ENCODE assay signal across 8 mouse cellular contexts in the genomic region with DNA sequence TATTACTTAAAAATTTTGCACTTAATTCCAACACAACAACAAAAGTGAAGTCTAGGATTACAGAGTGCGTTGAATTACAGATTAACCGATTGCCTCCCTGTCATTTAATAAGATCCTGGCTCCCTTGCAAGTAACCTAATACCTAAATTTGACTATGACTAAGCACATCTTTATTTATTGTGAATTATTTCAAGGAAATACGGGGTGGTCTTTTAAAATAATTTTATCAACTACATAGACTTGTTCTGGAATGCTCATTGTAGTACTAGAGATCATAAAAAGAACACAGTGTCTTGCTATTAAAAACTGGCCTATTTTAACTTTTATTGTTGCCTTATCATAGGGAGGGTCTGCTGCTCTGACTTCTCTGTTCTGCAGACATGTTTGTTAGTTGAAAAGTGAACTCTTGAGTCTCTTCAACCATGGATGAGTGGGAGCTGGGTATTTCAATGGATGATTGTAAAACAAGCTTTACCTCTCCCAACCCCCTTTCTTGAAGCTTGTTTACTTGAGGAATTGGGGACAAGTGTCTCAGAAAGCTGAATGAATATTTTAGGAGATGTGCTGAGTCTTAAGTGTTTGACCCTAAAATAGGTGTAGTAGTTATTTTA. TPM values are rescaled to one million over a fixed set of nuclear protein-coding genes. Genes with fewer than 3 reads are reported as not detected.
DNase-seq lines count a peak whose midpoint lies in the region; ATAC-seq lines count a peak whose summit lies in the region.
"Had no signal": no experiment of that assay in that cellular context is flagged by ENCODE, and none has a peak within 500 bp of the region (broad histone marks: within the 10 kb centered on the region; RNA-seq: fewer than 3 reads in every experiment).

No protein-coding gene starts in this region.

- no peak for ATAC-seq in lung, embryonic 16.5 days (ENCODE audit: low read depth)
- no peak for ATAC-seq in limb, embryonic 13.5 days (ENCODE audit: low FRiP score, low read depth)
- no peak for ATAC-seq in stomach, embryonic 16.5 days (ENCODE audit: insufficient read depth, low FRiP score)

- peak overlapping the region; percentile 95 for H3K4me3 ChIP-seq in lung, embryonic 16.5 days (ENCODE audit: low read length)
- peak overlapping the region; percentile 99 for H3K4me3 ChIP-seq in forebrain, embryonic 10.5 days
- peak overlapping the region; percentile 99 for H3K4me3 ChIP-seq in limb, embryonic 13.5 days
- peak overlapping the region; percentile 94 for H3K4me3 ChIP-seq in stomach, embryonic 16.5 days (replicated peaks; ENCODE audit: low read length)

- 27% methylated on average over 3 of the region's 3 CpGs for WGBS in lung, embryonic 16.5 days
- 43% methylated on average over 3 of the region's 3 CpGs for WGBS in forebrain, embryonic 10.5 days
- WGBS in limb, embryonic 13.5 days, result 23% methylated on average over 3 of the region's 3 CpGs
- WGBS in stomach, embryonic 16.5 days, result 15% methylated on average over 3 of the region's 3 CpGs

- H3K27me3 ChIP-seq in lung, embryonic 16.5 days (ENCODE audit: control insufficient read depth, insufficient read depth, low read depth, low read length), result no peaks in the 10 kb centered on the region
- H3K27me3 ChIP-seq in forebrain, embryonic 10.5 days (ENCODE audit: poor library complexity, severe bottlenecking), result no peaks in the 10 kb centered on the region
- H3K27me3 ChIP-seq in limb, embryonic 13.5 days, result no peaks in the 10 kb centered on the region
- no peaks in the 10 kb centered on the region for H3K27me3 ChIP-seq in stomach, embryonic 16.5 days (ENCODE audit: control insufficient read depth, insufficient read depth, low read length)

- no peaks in the 10 kb centered on the region for H3K9me3 ChIP-seq in lung, embryonic 16.5 days (ENCODE audit: control insufficient read depth, low read length)
- H3K9me3 ChIP-seq in forebrain, embryonic 10.5 days, result no peaks in the 10 kb centered on the region
- H3K9me3 ChIP-seq in limb, embryonic 13.5 days, result no peaks in the 10 kb centered on the region
- no peaks in the 10 kb centered on the region for H3K9me3 ChIP-seq in stomach, embryonic 16.5 days (replicated peaks; ENCODE audit: control insufficient read depth, low read length)

- H3K4me2 ChIP-seq in lung, embryonic 16.5 days (ENCODE audit: low read depth, low read length), result peak overlapping the region; percentile 76
- H3K4me2 ChIP-seq in limb, embryonic 13.5 days (replicated peaks), result peak overlapping the region; percentile 82
- peak overlapping the region; percentile 88 for H3K4me2 ChIP-seq in stomach, embryonic 16.5 days (ENCODE audit: low read depth, low read length)

- H3K4me1 ChIP-seq in lung, embryonic 16.5 days (replicated peaks; ENCODE audit: control insufficient read depth, insufficient read depth, low read length), result peaks cover 18% of the 10 kb centered on the region
- H3K4me1 ChIP-seq in forebrain, embryonic 10.5 days, result peaks cover 22% of the 10 kb centered on the region
- peaks cover 23% of the 10 kb centered on the region for H3K4me1 ChIP-seq in limb, embryonic 13.5 days
- peaks cover 15% of the 10 kb centered on the region for H3K4me1 ChIP-seq in stomach, embryonic 16.5 days (ENCODE audit: control insufficient read depth, insufficient read depth, low read length)

- no peak overlapping the region for H3K27ac ChIP-seq in lung, embryonic 16.5 days (ENCODE audit: low read length)
- H3K27ac ChIP-seq in forebrain, embryonic 10.5 days, result no peak overlapping the region
- H3K27ac ChIP-seq in limb, embryonic 13.5 days, result no peak overlapping the region
- no peak overlapping the region for H3K27ac ChIP-seq in stomach, embryonic 16.5 days (ENCODE audit: low read length)

- H3K36me3 ChIP-seq in lung, embryonic 16.5 days (ENCODE audit: control insufficient read depth, insufficient read depth, low read length), result peaks cover 9% of the 10 kb centered on the region
- peaks cover 38% of the 10 kb centered on the region for H3K36me3 ChIP-seq in forebrain, embryonic 10.5 days (replicated peaks)
- H3K36me3 ChIP-seq in limb, embryonic 13.5 days, result peaks cover 22% of the 10 kb centered on the region
- peaks cover 7% of the 10 kb centered on the region; the same call in 1 of the 2 replicates for H3K36me3 ChIP-seq in stomach, embryonic 16.5 days (ENCODE audit: control insufficient read depth, insufficient read depth, low read length)

- peak overlapping the region; percentile 99; the same call in 1 of the 2 replicates for H3K9ac ChIP-seq in lung, embryonic 16.5 days (ENCODE audit: low read length)
- peak overlapping the region; percentile 99 for H3K9ac ChIP-seq in limb, embryonic 13.5 days
- H3K9ac ChIP-seq in stomach, embryonic 16.5 days (ENCODE audit: low read length), result peak overlapping the region; percentile 14; the same call in 1 of the 2 replicates

- no peak for DNase-seq in lung, postnatal 25 days (ENCODE audit: low spot score)
- DNase-seq in forebrain, embryonic 10.5 days (ENCODE audit: extremely low spot score, low spot score), result no peak
- DNase-seq in urinary bladder, postnatal 36 days (ENCODE audit: low spot score in 2 of 2), result no peak
- DNase-seq in urinary bladder, postnatal 14 days (ENCODE audit: low spot score), result no peak

RNA-seq across cellular contexts. Expression of gene Skp1a, which starts 1.4 kb away (rescaled TPM):
- 812 and 833 TPM in 2 replicates for polyA plus RNA-seq in lung, embryonic 16.5 days (2015; fragmentation: Nextera tagmentation; extraction: Ambion mirVana)
- polyA plus RNA-seq in forebrain, embryonic 10.5 days (2016; fragmentation: Nextera tagmentation; extraction: Ambion mirVana), result 906 and 908 TPM in 2 replicates
- polyA plus RNA-seq in limb, embryonic 13.5 days (2015; fragmentation: Nextera tagmentation; extraction: Ambion mirVana), result 926 and 931 TPM in 2 replicates
- 650 and 654 TPM in 2 replicates for polyA plus RNA-seq in stomach, embryonic 16.5 days (2015; fragmentation: Nextera tagmentation; extraction: Ambion mirVana)

RNA-seq across cellular contexts. Expression of gene Olfr1371, which starts 19.4 kb away (rescaled TPM):
- not detected in 2 replicates for polyA plus RNA-seq in lung, embryonic 16.5 days (2015; fragmentation: Nextera tagmentation; extraction: Ambion mirVana)
- not detected in 2 replicates for polyA plus RNA-seq in forebrain, embryonic 10.5 days (2016; fragmentation: Nextera tagmentation; extraction: Ambion mirVana)
- not detected in 2 replicates for polyA plus RNA-seq in limb, embryonic 13.5 days (2015; fragmentation: Nextera tagmentation; extraction: Ambion mirVana)
- polyA plus RNA-seq in stomach, embryonic 16.5 days (2015; fragmentation: Nextera tagmentation; extraction: Ambion mirVana), result not detected in 2 replicates
- polyA plus RNA-seq: large intestine, adult 2 months had no signal

RNA-seq across cellular contexts. Expression of gene Tcf7, which starts 49.7 kb away (rescaled TPM):
- 16.4 and 19.9 TPM in 2 replicates for polyA plus RNA-seq in lung, embryonic 16.5 days (2015; fragmentation: Nextera tagmentation; extraction: Ambion mirVana)
- 8.1 and 8.8 TPM in 2 replicates for polyA plus RNA-seq in forebrain, embryonic 10.5 days (2016; fragmentation: Nextera tagmentation; extraction: Ambion mirVana)
- 8.0 and 8.5 TPM in 2 replicates for polyA plus RNA-seq in limb, embryonic 13.5 days (2015; fragmentation: Nextera tagmentation; extraction: Ambion mirVana)
- polyA plus RNA-seq in stomach, embryonic 16.5 days (2015; fragmentation: Nextera tagmentation; extraction: Ambion mirVana), result 2.8 TPM in 2 replicates

Comparison
In these comparisons a context has a peak if more than half of its experiments do, and no peak if none do; other contexts are left out.
1. H3K9ac ChIP-seq: peak in every context shown above with its lines; median percentile 99 in lung, embryonic 16.5 days; 99 in limb, embryonic 13.5 days; 14 in stomach, embryonic 16.5 days.